Mouse (Mus musculus) activated CD4-positive, CD25-positive, alpha-beta regulatory T cell, adult 9 weeks (primary cell): Measurements from ENCODE around the gene Vmn1r179. TPM values are rescaled to one million over a fixed set of nuclear protein-coding genes. Genes with fewer than 3 reads are reported as not detected.

ENCODE experiments used
- polyA plus RNA-seq: library from polyadenylated mRNA; unstranded; fragments of 100-300 nt; shearing (Covaris generic); gene quantifications from one replicate; pipeline ENCODE4 v1.2.1, GENCODE M21; 2017

The Vmn1r179 gene
- polyA plus RNA-seq: not detected

DNA sequence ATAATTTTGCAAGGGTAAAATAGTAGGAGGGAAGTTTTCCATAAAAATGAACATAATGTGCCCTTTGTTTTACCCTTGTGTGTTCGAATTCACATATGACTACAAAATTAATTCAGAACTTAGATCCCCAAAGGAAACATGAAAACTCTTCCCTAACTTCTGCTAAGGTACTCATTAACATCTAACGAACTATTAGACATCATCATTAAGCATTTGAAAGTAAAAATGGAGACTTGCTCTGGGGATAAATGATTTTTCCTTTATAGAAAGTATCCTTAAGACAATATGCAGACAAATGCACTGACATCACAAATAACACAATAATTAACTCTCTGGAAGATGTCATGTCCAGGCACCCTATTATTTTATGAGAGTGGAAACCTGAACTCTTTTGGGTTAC lies at the start of gene Vmn1r179:
Vmn1r179 (plus strand) TSS at position 301 of the 400 bp plus-strand sequence.

DNA sequence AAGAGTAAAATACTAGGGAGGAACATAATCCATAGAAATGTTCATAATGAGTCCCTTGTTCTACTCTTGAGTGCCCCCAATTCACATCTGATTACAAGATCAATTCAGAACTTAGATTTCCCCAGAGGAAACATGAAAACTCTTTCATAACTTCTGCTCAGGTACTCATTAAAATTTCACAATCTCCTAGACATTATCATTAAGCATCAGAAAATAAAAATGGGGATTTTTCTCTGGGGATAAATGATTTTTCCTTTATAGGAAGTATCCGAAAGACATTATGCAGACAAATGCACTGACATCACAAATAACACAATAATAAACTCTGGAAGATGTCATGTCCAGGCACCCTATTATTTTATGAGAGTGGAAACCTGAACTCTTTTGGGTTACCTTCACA lies 35.1 kb upstream of the Vmn1r179 start, which contains the start of gene Vmn1r178:
Vmn1r178 (plus strand) TSS at position 301 of the 400 bp plus-strand sequence.

DNA sequence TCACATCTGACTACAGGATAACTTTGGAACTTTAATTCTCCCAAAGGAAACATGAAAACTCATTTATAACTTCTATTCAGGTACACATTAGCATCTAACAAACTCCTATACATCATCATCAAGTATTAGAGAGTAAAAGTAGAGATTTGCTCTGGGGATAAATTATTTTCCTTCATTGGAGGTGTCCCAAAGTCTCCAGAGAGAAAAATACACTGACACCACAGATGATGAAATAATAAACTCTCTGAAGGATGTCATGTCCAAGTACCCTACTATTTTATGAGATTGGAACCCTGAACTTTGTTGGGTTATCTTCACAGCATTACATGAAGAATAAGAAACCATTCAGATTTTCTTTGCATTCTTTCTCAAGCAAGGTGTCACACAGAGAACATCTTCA lies 23.6 kb downstream of the Vmn1r179 start, which contains the start of gene Vmn1r180:
Vmn1r180 (plus strand) TSS at position 301 of the 400 bp plus-strand sequence.

DNA sequence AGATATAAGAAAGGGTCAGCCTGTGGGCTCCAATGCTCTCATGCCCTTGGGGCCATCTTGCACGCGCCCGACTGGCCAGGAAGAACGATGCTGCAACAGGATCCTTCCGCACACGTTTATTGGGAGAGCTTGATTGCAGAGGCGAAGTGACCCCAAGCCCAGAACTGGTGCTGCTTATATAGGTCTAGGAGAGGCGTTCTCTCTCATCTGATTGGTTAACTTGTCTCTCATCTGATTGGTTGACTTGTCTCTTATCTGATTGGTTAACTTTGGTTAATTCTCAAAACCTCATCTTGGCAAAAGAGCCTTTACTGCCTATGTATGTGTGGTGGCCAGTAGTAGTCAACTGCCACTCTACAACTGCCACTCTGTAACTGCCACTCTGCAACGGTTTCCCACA lies 47.5 kb downstream of the Vmn1r179 start, which contains the start of gene Vmn1r181:
Vmn1r181 (plus strand) TSS at position 301 of the 400 bp plus-strand sequence.

Other genes starting within 250 kb of the Vmn1r179 start
- not detected for gene Vmn1r173, start 226.3 kb upstream of the Vmn1r179 start, polyA plus RNA-seq
- gene Vmn1r174, start 174.7 kb upstream of the Vmn1r179 start, polyA plus RNA-seq: not detected
- not detected for gene Vmn1r175, start 116.3 kb upstream of the Vmn1r179 start, polyA plus RNA-seq
- gene Vmn1r176, start 89.6 kb upstream of the Vmn1r179 start, polyA plus RNA-seq: not detected
- gene Vmn1r177, start 60.5 kb upstream of the Vmn1r179 start, polyA plus RNA-seq: not detected
- gene Vmn1r178, start 35.0 kb upstream of the Vmn1r179 start, polyA plus RNA-seq: not detected
- gene Vmn1r180, start 23.7 kb downstream of the Vmn1r179 start, polyA plus RNA-seq: not detected
- gene Vmn1r181, start 47.6 kb downstream of the Vmn1r179 start, polyA plus RNA-seq: not detected
- gene V1rd19, start 74.7 kb downstream of the Vmn1r179 start, polyA plus RNA-seq: not detected
- gene Vmn1r183, start 126.3 kb downstream of the Vmn1r179 start, polyA plus RNA-seq: 0.05 TPM
- gene Zfp180, start 154.9 kb downstream of the Vmn1r179 start, polyA plus RNA-seq: 35.7 TPM
- gene Zfp112, start 185.3 kb downstream of the Vmn1r179 start, polyA plus RNA-seq: 1.1 TPM
- gene Zfp235, start 207.2 kb downstream of the Vmn1r179 start, polyA plus RNA-seq: 19.9 TPM
- 1.7 TPM for gene Zfp114, start 248.1 kb downstream of the Vmn1r179 start, polyA plus RNA-seq